Mouse (Mus musculus) cerebellum, adult 9-10 months (tissue): Measurements from ENCODE around the gene Galp.
"Not testable (repeated sequence)": the region's sequence is repeated elsewhere in the genome, so short reads cannot be mapped to it uniquely, and the experiment has no call there.

Source experiments
- DNase-seq: peaks from one replicate; pipeline ENCODE4 v3.0.0; 2022

Galp gene

DNA sequence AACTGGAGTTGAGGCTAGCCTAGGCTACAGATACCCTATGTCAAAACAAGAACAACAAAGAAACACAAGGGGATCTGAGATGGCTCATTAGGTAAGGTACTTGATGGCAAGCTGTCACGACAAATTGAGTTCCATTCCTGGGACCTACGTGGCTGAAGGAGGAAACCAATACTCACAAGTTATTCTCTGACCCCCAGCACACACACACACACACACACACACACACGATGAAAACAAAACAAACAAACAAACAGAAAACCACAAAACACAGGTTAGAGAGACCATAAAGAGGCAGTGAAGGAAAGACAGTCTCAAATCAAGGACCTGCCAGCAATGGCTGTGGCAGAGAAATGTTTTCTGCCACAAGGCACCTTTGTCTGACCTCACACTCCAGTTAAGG, at the start of gene Galp:
Galp (plus strand) TSS at position 301 of the 400 bp plus-strand sequence.
- no peak for DNase-seq

- DNase-seq = no peak
These were observed 49.2 kb upstream of the Galp start for GRCm38 (mm10) chr7:6147688-6148087.

GRCm38 (mm10) chr7:6151266-6151665, 45.6 kb upstream of the Galp start:
- DNase-seq = no peak

GRCm38 (mm10) chr7:6152036-6152435, 44.9 kb upstream of the Galp start:
- DNase-seq = no peak

- DNase-seq = no peak
These were observed 43.8 kb upstream of the Galp start for GRCm38 (mm10) chr7:6153131-6153530.

DNA sequence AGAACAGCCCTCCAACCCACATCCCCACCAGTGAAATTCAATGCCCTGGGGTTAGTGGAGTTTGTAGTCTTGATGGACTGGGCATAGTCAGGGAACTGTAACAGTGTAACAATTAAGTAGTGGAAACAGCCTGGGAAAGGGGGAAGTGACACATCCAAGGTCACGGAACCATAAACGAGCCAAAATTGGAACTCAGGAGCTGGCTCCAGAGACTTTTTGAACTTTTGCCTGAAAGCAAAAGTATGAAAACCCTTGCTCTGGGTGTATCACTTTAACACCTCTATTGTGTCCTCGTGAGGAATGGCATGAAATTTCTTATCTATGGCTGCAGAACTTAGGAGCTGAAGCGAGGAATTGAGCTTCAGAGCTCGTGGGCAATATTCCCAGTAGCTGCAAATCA, 42.7 kb upstream of the Galp start:
- DNase-seq = no peak

GRCm38 (mm10) chr7:6155031-6155872, 41.6 kb upstream of the Galp start:
- peak; percentile 81 for DNase-seq

- DNase-seq = peak; percentile 95
These were observed 40.9 kb upstream of the Galp start, which contains the start of gene Zfp787 for GRCm38 (mm10) chr7:6155901-6156411. Gene Zfp787 (minus strand): TSS chr7:6155997.

DNA sequence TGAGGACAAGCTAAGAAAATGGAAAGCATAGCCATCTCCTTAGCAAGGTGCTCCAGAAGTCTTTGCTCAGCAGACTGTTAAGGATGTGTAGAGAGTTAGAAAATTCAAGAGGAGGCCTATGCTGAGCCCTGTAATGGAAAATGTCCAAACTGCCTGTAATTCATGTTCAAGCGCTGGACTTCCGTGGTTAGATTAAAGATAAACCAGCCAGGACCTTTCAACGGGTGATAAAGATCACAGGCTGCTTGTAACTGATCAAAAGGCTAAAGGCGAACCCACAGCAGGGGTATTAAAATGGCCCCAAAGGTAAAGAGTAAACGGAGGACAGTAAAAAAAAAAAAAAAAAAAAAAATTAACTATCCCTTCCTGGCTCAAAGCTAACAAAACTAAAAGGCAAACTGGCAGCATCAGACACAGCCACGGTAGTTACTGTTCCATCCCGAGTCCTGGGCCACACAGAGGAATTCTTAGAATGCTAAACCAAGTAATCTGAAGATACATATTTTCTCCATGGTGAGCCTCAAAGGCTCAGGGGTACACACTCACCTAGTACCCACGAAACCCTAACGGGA, 39.9 kb upstream of the Galp start:
- DNase-seq = no peak

DNA sequence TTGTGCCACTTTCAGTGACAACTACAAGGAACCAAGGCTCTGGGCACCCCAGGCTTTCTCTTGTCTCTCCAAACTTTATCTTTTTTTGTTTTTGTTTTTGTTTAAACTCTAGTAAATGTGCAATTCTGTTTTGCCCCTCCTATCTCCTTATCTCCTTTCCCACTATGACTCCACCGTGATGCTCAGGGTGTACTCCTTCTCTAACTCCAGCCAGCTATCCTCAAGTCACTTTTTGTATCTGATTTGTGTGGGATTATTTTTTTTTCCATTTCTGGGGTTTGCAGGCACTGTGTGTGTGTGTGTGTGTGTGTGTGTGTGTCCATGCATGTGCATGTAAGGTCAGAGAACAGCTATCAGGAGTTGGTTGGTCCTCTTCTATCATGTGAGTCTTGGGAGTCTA, 39.4 kb upstream of the Galp start:
- DNase-seq = no peak

DNA sequence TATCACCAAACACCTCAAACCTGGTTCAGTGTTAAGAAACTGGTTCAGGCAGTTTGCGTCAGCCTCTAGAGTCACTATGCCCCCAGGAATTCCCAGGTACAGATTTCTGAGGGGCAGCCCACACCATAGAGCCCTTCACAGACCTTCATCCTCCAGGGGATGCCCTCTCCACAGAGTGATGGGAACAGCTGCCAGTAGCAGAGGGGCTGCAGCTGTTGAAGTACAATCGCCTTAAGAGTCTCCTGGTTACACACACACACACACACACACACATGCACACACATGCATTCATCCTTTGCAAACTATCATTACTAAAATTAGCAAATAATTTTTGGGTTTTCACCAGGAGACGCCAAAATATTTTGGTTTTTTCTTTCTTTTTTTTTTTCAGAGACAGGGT, 37.3 kb upstream of the Galp start:
- DNase-seq = no peak

GRCm38 (mm10) chr7:6161541-6161940, 35.3 kb upstream of the Galp start:
- no peak for DNase-seq

- DNase-seq = no peak
These were observed 34.7 kb upstream of the Galp start for GRCm38 (mm10) chr7:6162172-6162571.

GRCm38 (mm10) chr7:6164671-6165070, 32.2 kb upstream of the Galp start:
- no peak for DNase-seq

- no peak for DNase-seq
These were observed 27.5 kb upstream of the Galp start for GRCm38 (mm10) chr7:6169403-6169802.

DNA sequence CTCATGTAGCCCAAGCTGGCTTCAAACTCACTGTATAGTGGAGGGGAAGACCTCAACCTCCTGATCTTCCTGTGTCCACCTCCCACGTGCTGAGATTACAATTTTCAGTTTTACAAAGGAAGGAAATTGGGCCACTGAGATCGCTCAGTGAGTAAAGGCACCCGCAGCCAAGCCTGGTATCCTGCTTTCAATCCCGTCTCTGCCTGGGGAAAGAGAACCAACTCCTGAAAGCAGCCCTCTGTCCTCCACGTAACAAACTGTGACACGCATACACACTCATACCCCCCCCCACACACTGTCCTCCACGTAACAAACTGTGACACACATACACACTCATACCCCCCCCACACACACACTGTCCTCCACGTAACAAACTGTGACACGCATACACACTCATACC, 26.5 kb upstream of the Galp start:
- no peak for DNase-seq

DNA sequence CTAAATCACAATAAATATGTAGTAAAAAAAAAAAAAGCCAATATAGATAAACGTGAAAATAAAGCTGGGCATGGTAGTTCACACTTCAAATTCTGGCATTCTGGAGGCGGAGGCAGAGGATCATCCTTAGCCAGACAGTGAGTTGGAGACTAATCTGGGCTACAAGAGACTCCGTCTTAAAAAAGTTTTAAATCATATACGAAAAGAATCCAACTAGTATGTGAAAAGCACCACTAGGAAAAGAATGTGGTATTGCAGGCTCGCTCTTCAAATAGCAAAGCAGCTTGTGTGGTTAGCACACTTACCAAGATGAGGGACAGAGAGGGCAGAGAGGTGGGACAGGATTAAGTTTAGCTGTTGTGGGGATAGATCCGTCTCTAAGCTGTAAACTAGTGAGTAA, 26.0 kb upstream of the Galp start:
- no peak for DNase-seq

- DNase-seq = peak; percentile 84
These were observed 25.4 kb upstream of the Galp start for GRCm38 (mm10) chr7:6171444-6172005.

GRCm38 (mm10) chr7:6172006-6172649, 24.8 kb upstream of the Galp start, which contains the start of gene Zfp444:
Gene Zfp444 (plus strand): TSS chr7:6172226.
- peak; percentile 99 for DNase-seq

DNA sequence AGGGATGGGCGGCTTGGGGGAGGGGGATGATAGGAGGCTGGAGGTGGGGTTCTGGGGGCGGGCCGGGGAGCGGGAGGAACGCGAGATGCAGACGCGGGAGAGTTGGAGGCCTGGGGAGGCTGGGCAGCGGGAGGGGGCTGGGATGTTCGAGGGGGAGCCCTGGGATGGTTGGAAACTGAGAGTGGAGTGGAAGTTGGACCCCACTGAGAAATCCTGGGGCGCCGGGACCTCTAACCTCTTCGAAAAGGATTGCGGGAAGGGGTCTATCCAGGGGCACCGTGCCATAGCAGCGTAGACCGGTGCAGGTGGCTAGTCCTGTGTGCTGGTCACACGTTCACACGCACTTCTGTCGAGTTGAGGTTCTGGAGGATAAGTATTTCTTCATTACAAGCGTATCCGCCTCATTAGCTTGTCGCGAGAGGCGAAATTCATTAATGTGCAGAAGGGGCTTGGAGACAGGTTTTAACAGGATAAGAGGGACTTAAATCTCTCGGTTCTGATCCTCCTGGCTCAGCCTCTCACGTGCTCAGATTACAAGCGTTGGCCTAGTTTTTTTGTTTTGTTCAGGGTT, 24.1 kb upstream of the Galp start:
- peak; percentile 82 for DNase-seq

DNA sequence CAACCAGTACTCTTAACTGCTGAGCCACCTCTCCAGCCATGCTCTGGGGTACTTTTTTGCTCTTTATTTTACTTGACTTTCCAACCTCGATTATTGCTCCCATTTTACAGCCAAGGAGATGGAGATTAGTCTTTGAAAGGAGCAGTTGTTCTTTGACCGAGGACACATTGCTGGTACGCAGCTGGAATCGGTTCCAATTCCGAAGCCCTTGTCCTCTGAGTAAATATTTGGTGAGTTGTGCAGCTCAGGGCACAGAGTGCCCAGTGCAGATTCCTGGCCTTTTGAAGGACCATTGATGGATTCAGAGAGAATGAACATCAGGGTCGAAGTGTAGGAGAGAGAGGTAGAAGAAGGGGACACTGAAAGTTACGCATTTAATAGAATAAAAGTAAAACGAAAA, 23.0 kb upstream of the Galp start:
- no peak for DNase-seq

- not testable (repeated sequence) for DNase-seq
These were observed 22.4 kb upstream of the Galp start for GRCm38 (mm10) chr7:6174365-6174987.

- DNase-seq = peak; percentile 88
These were observed 17.9 kb upstream of the Galp start for GRCm38 (mm10) chr7:6179013-6179412.
